Comparison of ENCODE assay signal across 11 mouse cellular contexts in the genomic region with DNA sequence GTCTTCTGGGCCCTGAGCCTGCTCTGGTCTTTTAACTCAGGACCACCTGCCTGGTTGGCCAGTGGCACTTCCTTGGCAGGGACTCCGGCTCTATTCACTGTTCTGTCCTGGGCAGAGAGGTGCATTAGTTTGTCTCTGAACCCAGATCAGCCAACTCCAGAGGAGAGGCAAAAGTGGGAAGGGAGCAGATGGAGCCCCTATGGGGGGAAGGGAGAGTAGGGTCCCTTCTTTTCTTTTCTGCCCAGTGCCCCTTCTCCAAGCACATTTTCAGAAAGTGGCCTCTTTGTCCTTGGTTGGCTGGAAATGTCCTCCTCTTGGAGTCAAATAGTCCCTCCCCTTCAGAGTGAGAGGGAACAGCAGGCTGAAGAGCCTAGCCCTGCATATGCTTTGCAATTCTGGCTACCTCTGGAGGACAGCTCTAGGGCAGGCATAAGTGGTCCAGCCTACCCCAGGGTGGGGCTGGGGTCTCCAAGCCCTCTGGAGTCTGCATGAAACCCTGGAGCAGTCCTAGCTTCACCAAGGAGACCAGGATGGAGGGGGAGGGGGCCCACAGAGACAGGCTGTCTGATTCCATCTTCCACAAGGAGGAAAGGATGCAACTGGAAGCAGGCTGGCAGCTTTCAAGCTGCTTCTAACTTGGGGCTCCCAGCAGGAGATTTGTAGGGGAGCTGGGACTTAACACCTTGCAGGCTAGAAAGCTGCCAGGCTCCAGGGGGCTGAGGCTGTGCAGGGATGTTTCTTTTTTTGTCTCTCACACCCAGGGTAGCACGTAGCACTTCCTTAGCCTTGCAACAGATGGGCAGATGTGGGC. TPM values are rescaled to one million over a fixed set of nuclear protein-coding genes. Genes with fewer than 3 reads are reported as not detected.
DNase-seq lines count a peak whose midpoint lies in the region; ATAC-seq and TF ChIP-seq lines count a peak whose summit lies in the region.
"Had no signal": no experiment of that assay in that cellular context is flagged by ENCODE, and none has a peak within 500 bp of the region (broad histone marks: within the 10 kb centered on the region; RNA-seq: fewer than 3 reads in every experiment).

No protein-coding gene starts in this region.

- no peak; the same call in 1 of the 2 replicates for TF ChIP-seq CTCF in left cerebral cortex, adult 2 months (IDR thresholded peaks at IDR 0.05)

- WGBS in heart, embryonic 11.5 days (ENCODE audit: insufficient replicate concordance) = 28% methylated on average over 2 of the region's 2 CpGs

- no peaks in the 10 kb centered on the region for H3K27me3 ChIP-seq in heart, embryonic 11.5 days (ENCODE audit: control insufficient read depth, insufficient read depth, low read length)
- H3K27me3 ChIP-seq: CH12.LX had no signal

- 0 out of 2 replicates have a peak, but pooled peaks cover 7% of the 10 kb centered on the region for H3K4me1 ChIP-seq in heart, embryonic 11.5 days (ENCODE audit: control insufficient read depth, insufficient read depth, low read length)

- intact Hi-C loops in left cerebral cortex, adult 2 months (cut with DNase I) = loop anchor here (10.0 kb wide), 2 partner anchors 176 to 476 kb away; partner anchors contain the start of genes Apip and Pdhx

- ATAC-seq in heart, embryonic 11.5 days (replicated peaks; ENCODE audit: insufficient number of reproducible peaks, low FRiP score, low TSS enrichment) = no peak
- no peak for ATAC-seq in granulocyte monocyte progenitor cell, adult 5-6 weeks (replicated peaks; ENCODE audit: poor library complexity, severe bottlenecking)

- H3K27ac ChIP-seq in heart, embryonic 11.5 days (ENCODE audit: low read depth, low read length) = no peak overlapping the region
- H3K27ac ChIP-seq in left cerebral cortex, adult 2 months = peak overlapping the region; percentile 90

- no peak overlapping the region for H3K4me3 ChIP-seq in heart, embryonic 11.5 days (ENCODE audit: low read depth, low read length)
- no peak overlapping the region for H3K4me3 ChIP-seq in left cerebral cortex, adult 2 months

- H3K4me2 ChIP-seq in heart, embryonic 11.5 days = peak overlapping the region; percentile 45

- no peak overlapping the region for H3K9ac ChIP-seq in heart, embryonic 11.5 days (ENCODE audit: low read depth, low read length)

- DNase-seq in heart, postnatal 4 days = no peak
- peak; percentile 56 to 69 for DNase-seq in frontal cortex, postnatal 14 days (ENCODE audit: low spot score in 2 of 2)
- peak; percentile 62 to 72 for DNase-seq in left cerebral cortex, adult 2 months (ENCODE audit: extremely low spot score in 1 of 2, low spot score in 2 of 2)
- peak; percentile 89 for DNase-seq in right cerebral cortex, adult 18-20 months
- no peak for DNase-seq in urinary bladder, postnatal 36 days (ENCODE audit: low spot score in 2 of 2)
- no peak for DNase-seq in kidney, adult 11 months
- DNase-seq: adrenal gland, postnatal 36 days; gastrocnemius, postnatal 36 days had no signal

- no peaks in the 10 kb centered on the region for H3K9me3 ChIP-seq in heart, embryonic 11.5 days (replicated peaks; ENCODE audit: control insufficient read depth, low read length)

- H3K36me3 ChIP-seq in heart, embryonic 11.5 days (ENCODE audit: control insufficient read depth, insufficient read depth, low read length) = no peaks in the 10 kb centered on the region

RNA-seq across cellular contexts. Expression of gene Pamr1, which starts 49.3 kb away (rescaled TPM):
- 0.56 and 1.4 TPM in 2 replicates for polyA plus RNA-seq in heart, embryonic 11.5 days (2014; fragmentation: Nextera tagmentation; extraction: Ambion mirVana)
- 1 to 10 TPM; 4.6 to 6.4 TPM for total RNA-seq in heart, postnatal 4 days (2021)
- 10 to 100 TPM; 40.5 to 51.1 TPM for total RNA-seq in left cerebral cortex, adult 2 months (2021)
- total RNA-seq in granulocyte monocyte progenitor cell, adult 5-6 weeks (2014; fragmentation: Nextera tagmentation) = not detected in 2 replicates
- total RNA-seq in granulocyte monocyte progenitor cell, adult 5-6 weeks (2017) = not detected in 2 replicates

RNA-seq across cellular contexts. Expression of gene Slc1a2, which starts 59.3 kb away (rescaled TPM):
- 0.21 and 0.23 TPM in 2 replicates for polyA plus RNA-seq in heart, embryonic 11.5 days (2014; fragmentation: Nextera tagmentation; extraction: Ambion mirVana)
- total RNA-seq in heart, postnatal 4 days (2021) = under 1 TPM; 0.20 to 0.26 TPM
- total RNA-seq in left cerebral cortex, adult 2 months (2021) = 1,000 to 10,000 TPM; 1,660 to 1,742 TPM
- total RNA-seq in granulocyte monocyte progenitor cell, adult 5-6 weeks (2014; fragmentation: Nextera tagmentation) = 0.45 TPM in 1 of 2 replicates, not detected in the other
- total RNA-seq in granulocyte monocyte progenitor cell, adult 5-6 weeks (2017) = not detected in 2 replicates

Comparison
In these comparisons a context has a peak if more than half of its experiments do, and no peak if none do; other contexts are left out.
1. DNase-seq: peak in frontal cortex, postnatal 14 days (2 of 2), left cerebral cortex, adult 2 months (2 of 2) and right cerebral cortex, adult 18-20 months (single experiment); none in heart, postnatal 4 days (single experiment), urinary bladder, postnatal 36 days (0 of 2) and kidney, adult 11 months (single experiment).
2. RNA of gene Pamr1, which starts 49.3 kb away (total RNA-seq): 40.5 to 51.1 TPM in left cerebral cortex, adult 2 months and 4.6 to 6.4 TPM in heart, postnatal 4 days; not detected in granulocyte monocyte progenitor cell, adult 5-6 weeks; every median in the first group is over 4 times any median in the second.
3. RNA of gene Slc1a2, which starts 59.3 kb away (total RNA-seq): 1,660 to 1,742 TPM in left cerebral cortex, adult 2 months; 0.20 to 0.26 TPM in heart, postnatal 4 days and 0.45 TPM in granulocyte monocyte progenitor cell, adult 5-6 weeks; every median in the first group is over 1,000 times any median in the second.